Mouse (Mus musculus) CH12.LX (cell line): ENCODE data around the gene Sult2a3. TPM values are rescaled to one million over a fixed set of nuclear protein-coding genes. Genes with fewer than 3 reads are reported as not detected.
"Not testable (repeated sequence)": the region's sequence is repeated elsewhere in the genome, so short reads cannot be mapped to it uniquely, and the experiment has no call there.

ENCODE experiments used
- DNase-seq: peaks from one replicate; pipeline ENCODE4 v3.0.0-alpha.2; 2013; ENCODE audit errors: extremely low read depth
- H3K27ac ChIP-seq: 2 replicates; pipeline ENCODE4 v1.5.1; 2012; ENCODE audit warnings: low read depth, mild to moderate bottlenecking, control low read depth, moderate library complexity; ENCODE audit not compliant: insufficient read depth
- H3K27me3 ChIP-seq: replicated peaks from 2 replicates; pipeline ENCODE3; 2012; ENCODE audit warnings: inconsistent platforms
- H3K36me3 ChIP-seq, 2 experiments: replicated peaks in 1 of 2; 2 replicates each; pipeline versions ENCODE3 to v1.6.1; 2012; ENCODE audit warnings: inconsistent platforms in 1 of 2, low read length in 1 of 2, mild to moderate bottlenecking in 1 of 2, mixed read lengths in 1 of 2, moderate library complexity in 1 of 2; ENCODE audit not compliant: control insufficient read depth in 1 of 2, insufficient read depth in 1 of 2
- H3K4me1 ChIP-seq, 2 experiments: 2 replicates each; pipeline ENCODE4 v1.6.1; 2012; ENCODE audit warnings: inconsistent platforms in 1 of 2, moderate library complexity in 1 of 2; ENCODE audit not compliant: insufficient read depth in 2 of 2, control insufficient read depth in 1 of 2
- H3K4me2 ChIP-seq: 2 replicates; pipeline ENCODE4 v1.6.1; 2012; ENCODE audit warnings: low read depth, mild to moderate bottlenecking, control low read depth; ENCODE audit not compliant: poor library complexity, insufficient read depth, severe bottlenecking
- H3K4me3 ChIP-seq, 3 experiments: fragments of 150-350 bp in 1 of 3; sonication (generic) in 1 of 3; replicated peaks in 1 of 3; 2 replicates each; pipeline versions ENCODE3 to v1.5.1; 2011 to 2012; ENCODE audit warnings: low read depth in 2 of 3, low read length in 2 of 3, mild to moderate bottlenecking in 2 of 3, moderate library complexity in 2 of 3, control low read depth in 1 of 3, improper control_type of control experiment in 1 of 3, inconsistent platforms in 1 of 3, mixed read lengths in 1 of 3; ENCODE audit not compliant: poor library complexity in 1 of 3
- H3K79me2 ChIP-seq: replicated peaks from 2 replicates; pipeline ENCODE4 v1.6.1; 2012; ENCODE audit warnings: mild to moderate bottlenecking, moderate library complexity; ENCODE audit not compliant: control insufficient read depth, poor library complexity, insufficient read depth, severe bottlenecking; ENCODE audit errors: extremely low read depth
- H3K9ac ChIP-seq: 2 replicates; pipeline ENCODE4 v1.6.1; 2012; ENCODE audit warnings: low read depth, mild to moderate bottlenecking, control low read depth, moderate library complexity; ENCODE audit not compliant: insufficient read depth
- H3K9me3 ChIP-seq: replicated peaks from 2 replicates; pipeline ENCODE3; 2012; ENCODE audit warnings: low read length, inconsistent platforms, mixed read lengths
- BHLHE40 ChIP-seq: IDR thresholded peaks from 2 replicates; pipeline ENCODE4 v1.6.1; 2011; ENCODE audit warnings: mild to moderate bottlenecking, low read depth, low read length, improper control_type of control experiment
- CHD1 ChIP-seq: IDR thresholded peaks from 2 replicates; pipeline ENCODE4 v1.6.1; 2012; ENCODE audit warnings: low read depth, low read length, improper control_type of control experiment, inconsistent platforms
- CTCF ChIP-seq, 2 experiments: IDR thresholded peaks in 1 of 2; conservative IDR thresholded peaks in 1 of 2; 2 replicates each; pipeline ENCODE4 v1.5.1; 2011 to 2012; ENCODE audit warnings: low read depth in 2 of 2, low read length in 2 of 2, improper control_type of control experiment in 1 of 2, inconsistent platforms in 1 of 2, mild to moderate bottlenecking in 1 of 2, moderate library complexity in 1 of 2
- ELF1 ChIP-seq: IDR thresholded peaks from 2 replicates; pipeline ENCODE4 v1.6.1; 2014; ENCODE audit warnings: low read depth, mild to moderate bottlenecking, inconsistent platforms, low read length, improper control_type of control experiment
- EP300 ChIP-seq: IDR thresholded peaks from 2 replicates; pipeline ENCODE4 v1.6.1; 2011; ENCODE audit warnings: low read length, improper control_type of control experiment
- ETS1 ChIP-seq: conservative IDR thresholded peaks from 2 replicates; pipeline ENCODE4 v1.6.1; 2012; ENCODE audit warnings: low read depth, mild to moderate bottlenecking, inconsistent platforms, low read length, improper control_type of control experiment, moderate library complexity
- GABPA ChIP-seq: IDR thresholded peaks from 2 replicates; pipeline ENCODE4 v1.6.1; 2012; ENCODE audit warnings: low read depth, low read length, improper control_type of control experiment, inconsistent platforms; ENCODE audit not compliant: insufficient replicate concordance
- JUND ChIP-seq: conservative IDR thresholded peaks from 2 replicates; pipeline ENCODE4 v1.6.1; 2011; ENCODE audit warnings: low read depth, low read length, improper control_type of control experiment
- KAT2A ChIP-seq: IDR thresholded peaks from 2 replicates; pipeline ENCODE4 v1.6.1; 2012; ENCODE audit warnings: low read length, improper control_type of control experiment, inconsistent platforms; ENCODE audit not compliant: insufficient replicate concordance
- MAFK ChIP-seq: IDR thresholded peaks from 2 replicates; pipeline ENCODE4 v1.6.1; 2011; ENCODE audit warnings: low read length, improper control_type of control experiment; ENCODE audit not compliant: insufficient replicate concordance
- MAX ChIP-seq: IDR thresholded peaks from 2 replicates; pipeline ENCODE4 v1.6.1; 2011; ENCODE audit warnings: low read length, improper control_type of control experiment
- MAZ ChIP-seq: IDR thresholded peaks from 2 replicates; pipeline ENCODE4 v1.6.1; 2012; ENCODE audit warnings: low read depth, mild to moderate bottlenecking, inconsistent platforms, low read length, improper control_type of control experiment, moderate library complexity
- MEF2A ChIP-seq: IDR thresholded peaks from 2 replicates; pipeline ENCODE4 v1.6.1; 2014; ENCODE audit warnings: low read depth, mild to moderate bottlenecking, inconsistent platforms, low read length, improper control_type of control experiment, borderline replicate concordance
- MXI1 ChIP-seq: IDR thresholded peaks from 2 replicates; pipeline ENCODE4 v1.6.1; 2011; ENCODE audit warnings: mild to moderate bottlenecking, low read depth, low read length, improper control_type of control experiment
- POLR2A ChIP-seq: IDR thresholded peaks from 2 replicates; pipeline ENCODE4 v1.6.1; 2011; ENCODE audit warnings: low read depth, mild to moderate bottlenecking, improper control_type of control experiment, low read length
- POLR2AphosphoS2 ChIP-seq: IDR thresholded peaks from 2 replicates; pipeline ENCODE4 v1.6.1; 2011; ENCODE audit warnings: low read depth, low read length, improper control_type of control experiment
- RAD21 ChIP-seq: IDR thresholded peaks from 2 replicates; pipeline ENCODE4 v1.6.1; 2011; ENCODE audit warnings: low read depth, mild to moderate bottlenecking, low read length, improper control_type of control experiment, moderate library complexity
- RCOR1 ChIP-seq: conservative IDR thresholded peaks from 2 replicates; pipeline ENCODE4 v1.6.1; 2012; ENCODE audit warnings: low read depth, mild to moderate bottlenecking, inconsistent platforms, low read length, improper control_type of control experiment
- SIN3A ChIP-seq: IDR thresholded peaks from 2 replicates; pipeline ENCODE4 v1.6.1; 2012; ENCODE audit warnings: low read length, improper control_type of control experiment, inconsistent platforms
- TBP ChIP-seq: conservative IDR thresholded peaks from 2 replicates; pipeline ENCODE4 v1.6.1; 2011; ENCODE audit warnings: low read depth, low read length, improper control_type of control experiment
- USF2 ChIP-seq: conservative IDR thresholded peaks from 2 replicates; pipeline ENCODE4 v1.6.1; 2011; ENCODE audit warnings: low read depth, low read length, improper control_type of control experiment
- ZC3H11A ChIP-seq: IDR thresholded peaks from 2 replicates; pipeline ENCODE4 v1.6.1; 2012; ENCODE audit warnings: low read depth, mild to moderate bottlenecking, inconsistent platforms, low read length, improper control_type of control experiment
- ZMIZ1 ChIP-seq: IDR thresholded peaks from 2 replicates; pipeline ENCODE4 v1.6.1; 2012; ENCODE audit warnings: low read depth, mild to moderate bottlenecking, inconsistent platforms, low read length, improper control_type of control experiment
- dilution Hi-C: fragments of 300-500 bp; cut with MboI; formaldehyde crosslinking; loops from 2 replicates; pipeline ENCODE4 v1.14.3; 2020; ENCODE audit warnings: low sequenced_read_pairs; ENCODE audit not compliant: extremely low pct_unique_long_range_greater_than_20kb, extremely low pct_ligation_motif_present
- in situ Hi-C: fragments of 300-500 bp; cut with MboI; formaldehyde crosslinking; loops from 3 replicates; pipeline ENCODE4 v1.14.3; 2019; ENCODE audit warnings: low sequenced_read_pairs, low pct_ligation_motif_present, low pct_unique_long_range_greater_than_20kb, mixed read lengths
- polyA plus RNA-seq: library from polyadenylated mRNA; unstranded; fragments of >175 nt; gene quantifications from 2 replicates; pipeline ENCODE4 v1.2.1, GENCODE M21; 2012; ENCODE audit warnings: low read depth; ENCODE audit not compliant: insufficient read length
- total RNA-seq, 2 experiments: library from RNA; depleted of rRNA; stranded (reverse); fragments of 300-350 nt in 1 of 2; fragments of >200 nt in 1 of 2; gene quantifications; 2 replicates each; pipeline ENCODE4 v1.2.3; 2012 to 2014

Sult2a3 gene
- not detected in 2 replicates for total RNA-seq (2012; rRNA removed)
- total RNA-seq (2014; rRNA removed), result not detected in 2 replicates
- polyA plus RNA-seq, result not detected in 2 replicates

GRCm38 (mm10) chr7:14122944-14123343 lies at the start of gene Sult2a3:
Gene Sult2a3 (minus strand): TSS chr7:14123044.
- dilution Hi-C loops (no loop called here), in situ Hi-C loops (no loop called here)
- Histone ChIP-seq H3K9ac (no peak within 1 kb of the TSS), H3K4me2 (no peak within 1 kb of the TSS), H3K9me3 (peaks cover 6% of the 10 kb centered on the region), H3K4me1 (no peaks in the 10 kb centered on the region), H3K27me3 (no peaks in the 10 kb centered on the region), H3K4me3 (no peak within 1 kb of the TSS), H3K36me3 (no peaks in the 10 kb centered on the region), H3K27ac (no peak within 1 kb of the TSS), H3K79me2 (no peaks in the 10 kb centered on the region)
- no peak for TF ChIP-seq BHLHE40
- TF ChIP-seq MAFK, result no peak
- no peak for TF ChIP-seq RAD21
- TF ChIP-seq POLR2A, result no peak
- no peak for TF ChIP-seq ZMIZ1
- TF ChIP-seq CHD1, result no peak
- TF ChIP-seq RCOR1, result no peak
- no peak for TF ChIP-seq ZC3H11A
- TF ChIP-seq POLR2AphosphoS2, result no peak
- TF ChIP-seq ELF1, result no peak
- TF ChIP-seq EP300, result no peak
- TF ChIP-seq MAZ, result no peak
- DNase-seq, result no peak

GRCm38 (mm10) chr7:14120436-14120835 lies 2.4 kb downstream of the Sult2a3 start:
- Histone ChIP-seq H3K4me2 (no peak overlapping the region), H3K36me3 (no peaks in the 10 kb centered on the region)
- dilution Hi-C loops (no loop called here), in situ Hi-C loops (no loop called here)
- no peak for TF ChIP-seq BHLHE40
- TF ChIP-seq MXI1, result no peak
- TF ChIP-seq CHD1, result no peak
- TF ChIP-seq MEF2A, result no peak
- no peak for TF ChIP-seq RAD21
- no peak for TF ChIP-seq KAT2A
- no peak for TF ChIP-seq CTCF (conservative IDR thresholded peaks at IDR 0.05 in 1 of 2, IDR thresholded peaks at IDR 0.05 in 1 of 2; ENCODE audit: low read depth in 2 of 2, low read length in 2 of 2)
- TF ChIP-seq SIN3A, result no peak
- TF ChIP-seq RCOR1, result no peak
- no peak for TF ChIP-seq USF2
- TF ChIP-seq POLR2A, result no peak
- TF ChIP-seq ZC3H11A, result no peak
- no peak for TF ChIP-seq MAZ
- TF ChIP-seq GABPA, result no peak
- TF ChIP-seq TBP, result no peak
- no peak for TF ChIP-seq MAX
- no peak for TF ChIP-seq JUND
- TF ChIP-seq ETS1, result no peak
- no peak for TF ChIP-seq POLR2AphosphoS2
- no peak for TF ChIP-seq EP300
- TF ChIP-seq, all 38 proteins: peak for 0
- no peak overlapping the region for H3K9ac ChIP-seq
- peaks cover 6% of the 10 kb centered on the region for H3K9me3 ChIP-seq
- H3K27me3 ChIP-seq, result no peaks in the 10 kb centered on the region
- no peaks in the 10 kb centered on the region for H3K79me2 ChIP-seq
- no peaks in the 10 kb centered on the region for H3K4me1 ChIP-seq
- no peak for DNase-seq
- no peak overlapping the region for H3K27ac ChIP-seq
- no peak overlapping the region for H3K4me3 ChIP-seq

DNA sequence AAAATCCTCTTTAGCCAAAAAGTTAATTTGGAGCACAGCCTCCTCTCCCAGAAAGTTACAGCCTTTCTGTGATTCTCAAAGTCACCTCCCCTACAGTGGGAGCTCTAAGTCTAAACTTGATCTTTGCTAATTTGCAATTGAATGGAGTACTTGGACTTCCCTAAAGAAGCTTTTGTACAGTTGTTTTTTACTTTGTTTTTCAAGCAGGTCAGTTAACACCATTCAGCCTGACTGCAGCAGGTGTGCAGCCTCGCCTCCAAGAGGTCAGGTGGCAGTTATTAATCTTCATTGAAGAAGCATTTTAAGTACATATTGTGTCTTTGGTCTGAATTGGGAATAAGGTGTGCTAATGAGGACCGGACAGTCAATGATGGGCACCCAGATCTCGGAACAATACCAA lies 3.0 kb downstream of the Sult2a3 start:
- H3K4me3 ChIP-seq, H3K27me3 ChIP-seq, H3K9me3 ChIP-seq, H3K9ac ChIP-seq, in situ Hi-C loops, DNase-seq, H3K4me2 ChIP-seq, H3K79me2 ChIP-seq, H3K27ac ChIP-seq, dilution Hi-C loops, H3K4me1 ChIP-seq, H3K36me3 ChIP-seq: not testable (repeated sequence)
